15 mouse cellular contexts compared by ENCODE assay signal in the genomic region with DNA sequence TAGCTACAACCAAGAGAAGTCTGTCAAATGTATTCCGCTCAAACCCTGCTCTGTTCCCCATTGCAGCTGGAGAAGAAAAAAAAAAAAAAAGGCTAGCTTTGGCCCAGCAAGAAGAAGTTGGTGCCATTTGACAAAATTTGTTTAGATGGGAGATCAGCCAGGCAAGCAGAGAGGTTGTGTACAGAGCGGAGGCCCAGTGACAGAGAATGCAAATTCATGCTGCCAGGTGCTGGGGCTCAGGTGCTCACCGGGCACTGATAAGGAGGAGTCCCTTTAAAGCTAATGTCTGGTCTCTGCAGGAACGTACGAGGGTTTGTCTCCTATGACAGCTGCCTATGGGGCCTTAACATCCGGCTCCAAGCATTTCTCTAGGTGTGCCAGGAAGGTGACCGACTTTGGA.
"Had no signal": no experiment of that assay in that cellular context is flagged by ENCODE, and none has a peak within 500 bp of the region (broad histone marks: within the 10 kb centered on the region; RNA-seq: fewer than 3 reads in every experiment).

No protein-coding gene starts in this region.

- H3K27ac ChIP-seq: lung, embryonic 15.5 days; macrophage; midbrain, embryonic 13.5 days; midbrain, embryonic 15.5 days; neural tube, embryonic 12.5 days; stomach, embryonic 15.5 days; stomach, postnatal 0 days had no signal

- DNase-seq: lung, adult 2 months; lung, postnatal 14 days; lung, postnatal 36 days; right cerebral cortex, postnatal 14 days; thymus, adult 2 months; thymus, postnatal 25 days; thymus, postnatal 4 days had no signal

- H3K9ac ChIP-seq: lung, embryonic 15.5 days; midbrain, embryonic 13.5 days; midbrain, embryonic 15.5 days; neural tube, embryonic 12.5 days; stomach, embryonic 15.5 days had no signal

- H3K36me3 ChIP-seq: lung, embryonic 15.5 days; neural tube, embryonic 12.5 days had no signal

- H3K4me3 ChIP-seq: lung, embryonic 15.5 days; megakaryocyte, embryonic 14.5 days; midbrain, embryonic 13.5 days; midbrain, embryonic 15.5 days; neural tube, embryonic 12.5 days; stomach, embryonic 15.5 days had no signal

- H3K27me3 ChIP-seq: lung, embryonic 15.5 days; megakaryocyte, embryonic 14.5 days; midbrain, embryonic 15.5 days; neural tube, embryonic 12.5 days; stomach, embryonic 15.5 days had no signal
